Mouse (Mus musculus) urinary bladder, postnatal 36 days (tissue): Measurements from ENCODE around the gene Defb11.
"Not testable (repeated sequence)": the region's sequence is repeated elsewhere in the genome, so short reads cannot be mapped to it uniquely, and the experiment has no call there.

Source experiments
- DNase-seq, 2 experiments: peaks; one replicate each; pipeline ENCODE4 v3.0.0; 2022; ENCODE audit warnings: low spot score in 2 of 2, mixed read lengths in 1 of 2

Gene Defb11

GRCm38 (mm10) chr8:21906290-21906689 lies at the start of gene Defb11:
Gene Defb11 (minus strand): TSS chr8:21906412.
- not testable (repeated sequence) for DNase-seq

- DNase-seq = peak; percentile 15 to 43
These were observed 49.1 kb upstream of the Defb11 start for GRCm38 (mm10) chr8:21955321-21955720.

GRCm38 (mm10) chr8:21947311-21948017 lies 41.3 kb upstream of the Defb11 start:
- no peak for DNase-seq

- DNase-seq = no peak
These were observed 40.2 kb upstream of the Defb11 start, which contains the start of gene Defb13 for GRCm38 (mm10) chr8:21946462-21946861. Gene Defb13 (plus strand): TSS chr8:21946762.

GRCm38 (mm10) chr8:21938052-21938451 lies 31.8 kb upstream of the Defb11 start, which contains the start of gene Defb35:
Gene Defb35 (plus strand): TSS chr8:21938352.
- not testable (repeated sequence) for DNase-seq

GRCm38 (mm10) chr8:21932610-21933009 lies 26.4 kb upstream of the Defb11 start, which contains the start of gene Defb15:
Gene Defb15 (minus strand): TSS chr8:21932710.
- no peak for DNase-seq

GRCm38 (mm10) chr8:21930754-21931153 lies 24.5 kb upstream of the Defb11 start:
- DNase-seq = not testable (repeated sequence)

GRCm38 (mm10) chr8:21915625-21916024 lies 9.4 kb upstream of the Defb11 start:
- no peak for DNase-seq

GRCm38 (mm10) chr8:21912554-21912953 lies 6.3 kb upstream of the Defb11 start:
- DNase-seq = no peak

- DNase-seq = no peak
These were observed 5.7 kb upstream of the Defb11 start for GRCm38 (mm10) chr8:21911931-21912330.

GRCm38 (mm10) chr8:21885321-21885720 lies 20.9 kb downstream of the Defb11 start, which contains the start of gene Defb9:
Gene Defb9 (minus strand): TSS chr8:21885421.
- not testable (repeated sequence) for DNase-seq

GRCm38 (mm10) chr8:21858586-21858985 lies 47.6 kb downstream of the Defb11 start, which contains the start of gene Defb10:
Gene Defb10 (plus strand): TSS chr8:21858901.
- DNase-seq = not testable (repeated sequence)
